Mouse (Mus musculus) small intestine, adult 10 weeks (tissue): ENCODE data around the gene Vps37b. TPM values are rescaled to one million over a fixed set of nuclear protein-coding genes. Genes with fewer than 3 reads are reported as not detected.

Experiments
- polyA plus RNA-seq: library from polyadenylated mRNA; stranded (reverse); fragments of 350-450 nt; fragmentation: Illumina TruSeq; extraction: RNeasy Lipid Tissue Mini Kit (QIAGEN cat#74804); gene quantifications from one replicate; pipeline ENCODE4 v1.2.3, GENCODE M21; 2014; ENCODE audit warnings: low replicate concordance

Gene Vps37b
- polyA plus RNA-seq: 7.6 TPM

DNA sequence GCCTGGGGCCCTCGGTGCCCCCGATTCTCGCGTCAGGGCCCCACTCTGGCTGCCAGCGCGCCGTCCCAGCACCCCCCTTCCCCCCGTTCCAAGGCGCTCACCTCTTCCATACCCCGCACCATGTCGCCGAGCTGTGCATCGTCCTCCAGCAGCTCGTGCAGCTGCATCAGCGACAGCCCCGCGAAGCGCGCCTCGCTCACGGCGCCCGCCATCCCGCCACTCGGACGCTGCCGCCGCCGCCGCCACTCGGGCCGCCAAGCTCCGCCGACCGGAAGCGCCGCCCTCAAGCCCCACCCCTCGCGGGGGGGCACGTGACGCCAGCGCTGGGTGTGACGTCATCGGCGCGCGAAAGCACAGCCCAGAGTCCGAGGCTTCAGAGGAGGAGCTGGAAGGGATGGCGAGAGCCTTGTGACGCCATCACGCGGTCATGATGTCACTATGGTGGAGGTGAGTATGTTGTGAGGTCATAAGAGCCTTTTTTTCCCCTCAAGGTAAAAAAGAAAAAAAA is at the start of gene Vps37b:
Vps37b (minus strand) TSS at position 270 of the 508 bp plus-strand sequence.

DNA sequence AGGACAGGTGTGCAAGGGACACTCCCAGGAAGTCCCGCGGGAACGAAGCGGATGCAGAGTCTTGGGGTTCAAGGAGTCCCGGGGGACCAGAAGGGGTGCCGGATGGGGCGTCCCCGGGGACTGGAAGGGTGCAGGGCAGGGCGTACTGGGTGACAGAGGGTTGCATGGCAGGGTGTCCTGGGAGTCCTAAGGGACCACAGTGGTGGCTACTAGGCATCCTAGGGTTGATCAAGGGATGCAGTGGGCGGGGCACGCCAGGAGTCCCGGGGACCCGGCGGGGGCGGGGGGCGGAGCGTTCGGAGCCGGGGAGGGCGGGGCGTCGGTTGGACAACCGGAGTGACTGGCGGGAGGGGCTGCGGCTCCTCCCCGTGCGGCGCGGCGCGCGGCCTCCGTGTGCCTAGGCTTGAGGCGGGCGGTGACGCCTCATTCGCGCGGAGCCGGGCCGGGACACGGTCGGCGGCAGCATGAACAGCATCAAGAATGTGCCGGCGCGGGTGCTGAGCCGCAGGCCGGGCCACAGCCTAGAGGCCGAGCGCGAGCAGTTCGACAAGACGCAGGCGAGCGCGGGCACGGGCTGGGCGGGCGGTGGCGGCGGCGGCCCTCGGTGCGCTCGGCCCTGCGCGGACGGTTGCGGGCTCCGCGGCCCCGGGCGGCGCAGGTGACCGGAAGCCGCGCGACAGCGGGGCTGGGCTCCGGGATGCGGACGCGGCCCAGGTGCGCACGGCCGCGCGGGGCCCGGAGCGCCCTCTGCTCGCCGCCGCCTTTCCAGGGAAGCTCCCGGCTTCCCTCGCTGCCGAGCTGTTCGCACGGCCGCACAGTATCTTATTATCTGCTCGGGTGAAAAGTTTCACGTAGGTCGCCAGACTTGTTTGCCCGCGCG is 58.5 kb downstream of the Vps37b start, which contains the start of gene Hip1r:
Hip1r (plus strand) TSS at position 330 of the 880 bp plus-strand sequence.

Other genes starting within 250 kb of the Vps37b start
- gene Hcar2, start 166.8 kb downstream of the Vps37b start, polyA plus RNA-seq: not detected
- gene Hcar1, start 152.2 kb downstream of the Vps37b start, polyA plus RNA-seq: 1.6 TPM
- 194 TPM for gene Denr, start 125.1 kb downstream of the Vps37b start, polyA plus RNA-seq
- not detected for gene Gm43518, start 104.9 kb downstream of the Vps37b start, polyA plus RNA-seq
- gene Ccdc62, start 101.6 kb downstream of the Vps37b start, polyA plus RNA-seq: 3.4 TPM
- gene Hip1r, start 58.6 kb downstream of the Vps37b start, polyA plus RNA-seq: 1.4 TPM
- gene Abcb9, start 63.5 kb upstream of the Vps37b start, polyA plus RNA-seq: 1.2 TPM
- gene Ogfod2, start 80.0 kb upstream of the Vps37b start, polyA plus RNA-seq: 0.37 TPM
- 1.5 TPM for gene Arl6ip4, start 83.8 kb upstream of the Vps37b start, polyA plus RNA-seq
- gene Pitpnm2, start 217.5 kb upstream of the Vps37b start, polyA plus RNA-seq: 0.71 TPM